Mouse (Mus musculus) olfactory bulb, adult 2 months (tissue): ENCODE data around the gene Ppp1r26. TPM values are rescaled to one million over a fixed set of nuclear protein-coding genes. Genes with fewer than 3 reads are reported as not detected.

Experiments
- H3K27ac ChIP-seq: fragments of 200-500 bp; 2 replicates; pipeline ENCODE4 v1.5.1; 2012; ENCODE audit warnings: low read depth, low read length; ENCODE audit not compliant: insufficient read depth
- H3K4me1 ChIP-seq: fragments of 200-500 bp; 2 replicates; pipeline ENCODE4 v1.6.1; 2012; ENCODE audit warnings: low read length; ENCODE audit not compliant: control insufficient read depth, insufficient read depth
- H3K4me3 ChIP-seq: fragments of 200-500 bp; 2 replicates; pipeline ENCODE4 v1.5.1; 2012; ENCODE audit warnings: mild to moderate bottlenecking, low read depth, low read length, moderate library complexity; ENCODE audit not compliant: insufficient read depth
- CTCF ChIP-seq: fragments of 200-500 bp; IDR thresholded peaks from 2 replicates; pipeline ENCODE4 v1.5.1; 2012; ENCODE audit warnings: low read depth, mild to moderate bottlenecking, low read length, moderate library complexity; ENCODE audit not compliant: insufficient read depth
- POLR2A ChIP-seq: fragments of 200-500 bp; IDR thresholded peaks from 2 replicates; pipeline ENCODE4 v1.6.1; 2012; ENCODE audit warnings: mild to moderate bottlenecking, low read depth, low read length, moderate library complexity; ENCODE audit not compliant: insufficient read depth
- WGBS: fragments of 180-500 bp; shearing (Covaris S2); methylation state at CpG from one replicate; pipeline ENCODE4 v1.1.7; 2018; 5-methylcytosine and 5-hydroxymethylcytosine counted together
- polyA plus RNA-seq: library from polyadenylated mRNA; stranded (reverse); fragments of >200 nt; gene quantifications from 2 replicates; pipeline ENCODE4 v1.2.4, GENCODE M21; 2012; ENCODE audit warnings: low replicate concordance; ENCODE audit not compliant: missing spikeins, insufficient read depth, insufficient read length

The Ppp1r26 gene
- polyA plus RNA-seq, 1 experiment = not detected

GRCm38 (mm10) chr2:28479208-28480204, 32.9 kb downstream of the Ppp1r26 start:
- Histone ChIP-seq H3K4me3 (no peak overlapping the region), H3K4me1 (no peaks in the 10 kb centered on the region), H3K27ac (no peak overlapping the region)
- WGBS = 81% methylated on average over 20 of the region's 20 CpGs
- TF ChIP-seq POLR2A (no peak), CTCF (no peak)

- 66% methylated on average over 2 of the region's 2 CpGs for WGBS
- H3K27ac ChIP-seq = no peak overlapping the region
- TF ChIP-seq CTCF (no peak), POLR2A (no peak)
- H3K4me1 ChIP-seq = no peaks in the 10 kb centered on the region
- H3K4me3 ChIP-seq = no peak overlapping the region
Measured at GRCm38 (mm10) chr2:28483861-28484260, 37.3 kb downstream of the Ppp1r26 start.

- WGBS = 68% methylated on average over 2 of the region's 2 CpGs
- no peak overlapping the region for H3K27ac ChIP-seq
- H3K4me1 ChIP-seq = no peaks in the 10 kb centered on the region
- TF ChIP-seq CTCF = no peak
- no peak for TF ChIP-seq POLR2A
- H3K4me3 ChIP-seq = no peak overlapping the region
Measured at GRCm38 (mm10) chr2:28494521-28494920, 47.9 kb downstream of the Ppp1r26 start.

DNA sequence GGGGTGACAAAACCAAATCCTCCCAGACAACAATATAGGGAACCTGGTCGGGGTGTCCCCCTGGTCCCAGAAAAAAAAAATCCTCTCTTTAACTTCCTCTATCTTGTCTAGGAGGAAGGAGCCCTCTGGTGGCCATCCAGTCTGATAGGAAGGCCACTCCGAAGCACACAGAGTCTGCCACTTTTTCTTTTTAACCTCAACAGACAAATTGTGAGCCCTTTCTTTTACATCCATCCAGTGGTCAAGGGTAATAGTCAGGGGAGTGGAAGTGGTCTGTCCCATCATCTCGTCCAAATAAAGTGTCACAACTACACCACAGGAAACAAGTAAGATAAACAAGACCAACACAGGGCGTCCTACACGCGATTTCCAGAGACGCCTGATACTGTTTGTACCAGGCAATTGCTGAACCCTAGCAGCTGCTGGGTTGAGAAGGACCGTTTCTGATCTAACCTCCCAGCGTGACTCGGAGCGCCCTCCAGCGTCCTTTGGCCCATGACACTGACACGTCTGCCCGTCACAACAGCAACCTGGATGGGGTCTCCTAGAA, 48.7 kb downstream of the Ppp1r26 start:
- WGBS = 83% methylated on average over 14 of the region's 14 CpGs
- H3K27ac ChIP-seq = no peak overlapping the region
- TF ChIP-seq POLR2A (no peak), CTCF (no peak)
- H3K4me3 ChIP-seq = no peak overlapping the region
- H3K4me1 ChIP-seq = no peaks in the 10 kb centered on the region

- no peaks in the 10 kb centered on the region for H3K4me1 ChIP-seq
- H3K4me3 ChIP-seq = no peak overlapping the region
- no peak overlapping the region for H3K27ac ChIP-seq
- 91% methylated on average over 16 of the region's 16 CpGs for WGBS
- TF ChIP-seq POLR2A = no peak
- no peak for TF ChIP-seq CTCF
Measured at GRCm38 (mm10) chr2:28495801-28496595, 49.4 kb downstream of the Ppp1r26 start.

DNA sequence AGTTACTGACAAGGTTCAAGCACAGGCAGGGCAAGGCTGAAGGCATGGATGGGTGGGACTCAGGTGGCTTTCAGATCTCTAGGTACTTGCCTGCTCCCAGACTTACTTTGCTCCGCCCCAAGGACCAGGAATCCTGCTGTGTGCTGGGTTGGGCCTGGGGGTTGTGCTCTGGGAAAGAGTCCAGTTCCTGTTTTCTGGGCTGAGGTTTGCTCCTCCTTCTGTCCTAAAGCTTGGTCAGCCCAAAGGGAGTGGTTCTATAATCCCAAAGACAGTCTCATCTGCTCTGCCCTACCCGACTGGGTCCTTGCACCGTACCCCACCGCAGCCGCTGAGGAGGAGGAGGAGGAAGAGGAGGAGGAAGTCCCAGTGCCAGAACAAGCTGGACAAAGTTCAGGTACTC, 50.1 kb downstream of the Ppp1r26 start, which contains the start of gene Gbgt1:
TSS of gene Gbgt1 (plus strand) at position 221 of the 400 bp plus-strand sequence.
- TF ChIP-seq POLR2A (no peak), CTCF (no peak)
- H3K27ac ChIP-seq = no peak within 1 kb of the TSS
- WGBS = 70% methylated on average over 5 of the region's 5 CpGs
- no peaks in the 10 kb centered on the region for H3K4me1 ChIP-seq
- H3K4me3 ChIP-seq = no peak within 1 kb of the TSS

GRCm38 (mm10) chr2:28497561-28497960, 51.0 kb downstream of the Ppp1r26 start:
- no peak for TF ChIP-seq CTCF
- TF ChIP-seq POLR2A = no peak
- 88% methylated on average over 5 of the region's 5 CpGs for WGBS
- H3K4me1 ChIP-seq = no peaks in the 10 kb centered on the region
- H3K4me3 ChIP-seq = no peak overlapping the region
- H3K27ac ChIP-seq = no peak overlapping the region

DNA sequence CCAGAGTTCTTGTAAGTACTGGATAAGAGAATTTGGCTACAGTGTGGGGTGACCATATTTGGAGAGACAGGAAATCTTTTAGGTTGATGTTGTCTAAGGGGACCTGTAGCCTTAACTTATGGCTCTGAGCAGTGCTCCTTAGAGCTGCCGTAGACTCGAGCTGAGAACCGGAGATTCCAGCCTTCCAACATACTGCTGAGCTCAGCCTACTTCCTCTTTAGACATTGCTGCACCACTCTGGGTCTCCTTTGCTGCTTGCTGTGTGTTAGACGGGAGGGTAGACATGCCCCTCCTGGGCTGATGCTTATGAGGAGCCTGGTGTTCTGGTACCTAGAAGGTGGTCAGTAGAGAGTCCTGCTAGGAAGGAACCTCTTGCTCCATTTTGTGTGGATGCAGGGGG, 51.8 kb downstream of the Ppp1r26 start:
- no peak for TF ChIP-seq POLR2A
- no peak for TF ChIP-seq CTCF
- WGBS = 90% methylated on average over 4 of the region's 4 CpGs
- no peak overlapping the region for H3K27ac ChIP-seq
- H3K4me3 ChIP-seq = no peak overlapping the region
- H3K4me1 ChIP-seq = no peaks in the 10 kb centered on the region
